Mouse (Mus musculus): Measurements from ENCODE around the gene Ttll3.
A peak's percentile ranks its signal among the peaks of the same experiment; 100 is the strongest.

DNA sequence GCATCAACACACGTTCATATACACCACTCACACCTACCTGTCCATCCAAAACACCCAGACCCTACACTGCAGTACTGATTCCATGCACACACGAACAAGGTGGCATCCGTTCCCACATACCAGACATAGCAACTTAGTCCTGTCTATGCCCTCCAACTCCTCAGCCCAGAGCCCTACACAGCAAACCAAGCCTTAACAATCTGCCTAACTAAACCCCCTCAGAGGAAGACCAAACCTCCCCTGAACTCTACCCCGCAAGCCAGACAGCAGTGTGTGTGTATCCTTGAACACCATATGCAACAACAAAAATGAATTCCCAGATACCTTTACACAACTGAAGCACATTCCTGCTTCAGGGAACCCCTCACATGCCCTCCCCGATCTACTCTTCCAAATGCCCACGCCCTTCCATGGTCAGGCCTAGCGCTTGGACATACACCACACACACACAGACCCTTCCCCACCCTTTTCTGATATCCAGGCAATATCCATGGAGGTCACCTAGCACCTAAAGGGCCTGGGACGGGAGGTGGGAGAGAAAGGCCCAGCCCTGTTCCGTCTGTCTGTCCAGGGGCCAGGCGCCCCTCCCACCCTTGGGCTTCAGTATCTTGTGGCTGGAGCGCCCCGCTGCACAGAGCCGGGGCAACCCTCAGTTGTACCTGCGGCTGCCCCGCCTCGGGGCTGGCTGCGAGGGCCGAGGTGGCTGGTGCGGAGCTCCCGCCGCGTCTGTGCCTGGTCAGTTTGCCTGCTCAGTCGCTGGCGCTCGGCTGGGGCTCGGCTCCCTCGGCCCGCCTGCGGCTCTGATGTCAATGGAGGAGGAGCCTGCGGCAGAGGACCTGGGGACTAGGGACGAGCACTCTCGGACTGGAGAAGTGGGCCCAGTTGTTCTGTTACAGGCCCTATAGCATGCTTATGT is 45.6 kb upstream of the Ttll3 start, which contains the start of gene Camk1:
- TF ChIP-seq CTCF (IDR thresholded peaks at IDR 0.05; ENCODE audit: borderline replicate concordance, insufficient read depth, low read depth, low read length), result no peak
- peak; percentile 67; the same call in 1 of the 2 replicates for TF ChIP-seq POLR2A (IDR thresholded peaks at IDR 0.05; ENCODE audit: borderline replicate concordance, insufficient read depth, low read length)
